Mouse (Mus musculus): Measurements from ENCODE around the gene Ackr2.

GRCm38 (mm10) chr9:121867632-121868031, 30.5 kb upstream of the Ackr2 start:
- TF ChIP-seq POLR2A (IDR thresholded peaks at IDR 0.05; ENCODE audit: borderline replicate concordance, low read depth, low read length) (no peak), CTCF (IDR thresholded peaks at IDR 0.05; ENCODE audit: low read depth, low read length) (no peak)

Data from bone marrow macrophage, adult 2 months (primary cell).